8 mouse cellular contexts compared by ENCODE assay signal in the genomic region with DNA sequence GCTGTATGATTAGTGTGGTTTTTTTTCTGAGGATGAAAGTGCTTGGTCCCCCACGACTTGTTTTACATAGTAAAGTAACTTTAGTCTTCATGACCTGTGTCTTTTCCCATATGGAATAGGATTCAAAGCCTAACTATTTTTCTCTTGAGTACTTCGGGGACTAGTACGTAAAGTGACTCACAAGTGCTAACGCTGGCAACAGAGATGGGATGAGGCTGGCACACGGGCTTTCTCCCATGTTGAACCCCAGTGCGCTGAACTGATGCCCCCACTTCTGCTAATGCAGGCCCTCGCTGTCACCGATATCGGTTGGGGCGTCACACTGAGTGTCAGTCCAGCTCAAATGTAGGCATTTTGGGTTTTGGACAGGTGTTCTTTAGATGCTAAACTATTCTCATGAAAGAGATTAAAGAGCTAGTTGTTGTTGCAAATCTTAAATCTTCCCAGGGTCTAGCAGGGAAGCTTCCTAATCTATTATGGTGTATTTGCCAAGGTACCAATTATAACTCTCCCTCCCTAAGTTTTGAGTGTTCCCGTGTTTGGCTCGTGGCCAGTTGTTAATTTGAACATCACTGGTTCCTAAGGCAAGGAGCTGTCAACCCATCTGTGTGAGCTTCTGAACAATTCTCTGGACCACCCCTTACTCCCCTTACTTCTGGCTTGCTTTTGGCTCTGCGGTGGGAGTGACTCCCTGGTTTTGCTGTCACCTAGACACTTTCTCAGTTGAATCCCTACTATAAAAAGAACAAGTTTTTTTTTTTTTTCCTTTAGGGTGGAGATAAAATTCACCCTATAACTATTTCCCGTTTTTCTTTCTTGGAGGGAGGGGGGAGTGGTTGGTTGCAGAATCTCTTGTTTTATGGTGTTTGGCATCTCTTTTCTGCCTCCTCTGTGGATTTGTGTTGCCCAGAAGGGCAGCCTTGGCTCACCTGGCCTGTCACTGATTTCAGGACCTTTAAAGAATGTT. TPM values are rescaled to one million over a fixed set of nuclear protein-coding genes. Genes with fewer than 3 reads are reported as not detected.
DNase-seq lines count a peak whose midpoint lies in the region; ATAC-seq and TF ChIP-seq lines count a peak whose summit lies in the region.

No protein-coding gene starts in this region.

- WGBS in kidney, postnatal 0 days = 57% methylated on average over 14 of the region's 14 CpGs
- 63% methylated on average over 14 of the region's 14 CpGs for WGBS in kidney, adult 2 months
- 75% methylated on average over 14 of the region's 14 CpGs for WGBS in forebrain, embryonic 10.5 days
- 72% methylated on average over 14 of the region's 14 CpGs for WGBS in intestine, embryonic 16.5 days
- 73% methylated on average over 14 of the region's 14 CpGs for WGBS in neural tube, embryonic 12.5 days
- WGBS in thymus, adult 2 months = 68% methylated on average over 14 of the region's 14 CpGs

- peak overlapping the region; percentile 69 for H3K4me3 ChIP-seq in kidney, postnatal 0 days (replicated peaks; ENCODE audit: low read depth, low read length)
- no peak overlapping the region for H3K4me3 ChIP-seq in kidney, adult 2 months (ENCODE audit: insufficient read depth, low read depth, low read length)
- peak overlapping the region; percentile 78 for H3K4me3 ChIP-seq in forebrain, embryonic 10.5 days
- peak overlapping the region; percentile 94; the same call in 1 of the 2 replicates for H3K4me3 ChIP-seq in intestine, embryonic 16.5 days (ENCODE audit: low read length)
- peak overlapping the region; percentile 86; the same call in 1 of the 2 replicates for H3K4me3 ChIP-seq in neural tube, embryonic 12.5 days
- no peak overlapping the region for H3K4me3 ChIP-seq in thymus, adult 2 months (ENCODE audit: control insufficient read depth, insufficient read depth, low read length)

- H3K9me3 ChIP-seq in kidney, postnatal 0 days (replicated peaks; ENCODE audit: low read length) = no peaks in the 10 kb centered on the region
- H3K9me3 ChIP-seq in forebrain, embryonic 10.5 days = no peaks in the 10 kb centered on the region
- H3K9me3 ChIP-seq in intestine, embryonic 16.5 days (ENCODE audit: control insufficient read depth, low read length) = no peaks in the 10 kb centered on the region
- H3K9me3 ChIP-seq in neural tube, embryonic 12.5 days = no peaks in the 10 kb centered on the region

- H3K9ac ChIP-seq in kidney, postnatal 0 days (ENCODE audit: low read depth, low read length) = 0 out of 2 replicates have a peak overlapping the region, but pooled peaks have one; percentile 95
- H3K9ac ChIP-seq in intestine, embryonic 16.5 days (ENCODE audit: low read depth, low read length) = no peak overlapping the region
- H3K9ac ChIP-seq in neural tube, embryonic 12.5 days = no peak overlapping the region

- peaks cover 29% of the 10 kb centered on the region; the same call in 1 of the 2 replicates for H3K4me1 ChIP-seq in kidney, postnatal 0 days (replicated peaks; ENCODE audit: insufficient read depth, low read length)
- peaks cover 34% of the 10 kb centered on the region for H3K4me1 ChIP-seq in kidney, adult 2 months (ENCODE audit: control insufficient read depth, insufficient read depth, low read length)
- H3K4me1 ChIP-seq in forebrain, embryonic 10.5 days = peaks cover 78% of the 10 kb centered on the region
- peaks cover 36% of the 10 kb centered on the region for H3K4me1 ChIP-seq in intestine, embryonic 16.5 days (ENCODE audit: control insufficient read depth, insufficient read depth, low read length)
- peaks cover 40% of the 10 kb centered on the region for H3K4me1 ChIP-seq in neural tube, embryonic 12.5 days
- H3K4me1 ChIP-seq in thymus, adult 2 months (replicated peaks; ENCODE audit: control insufficient read depth, insufficient read depth, low read length) = peaks cover 6% of the 10 kb centered on the region

- no peak overlapping the region for H3K27ac ChIP-seq in kidney, postnatal 0 days
- no peak overlapping the region for H3K27ac ChIP-seq in kidney, adult 2 months (ENCODE audit: insufficient read depth, low read depth, low read length)
- no peak overlapping the region for H3K27ac ChIP-seq in forebrain, embryonic 10.5 days
- no peak overlapping the region for H3K27ac ChIP-seq in intestine, embryonic 16.5 days (ENCODE audit: low read length)
- H3K27ac ChIP-seq in neural tube, embryonic 12.5 days = no peak overlapping the region
- H3K27ac ChIP-seq in thymus, adult 2 months (ENCODE audit: control insufficient read depth, insufficient read depth, low read length) = no peak overlapping the region

- no peak for DNase-seq in kidney, postnatal 0 days (ENCODE audit: low spot score)
- DNase-seq in kidney, adult 2 months = no peak
- no peak for DNase-seq in forebrain, embryonic 10.5 days (ENCODE audit: extremely low spot score, low spot score)
- DNase-seq in thymus, adult 2 months = no peak
- no peak for DNase-seq in adrenal gland, postnatal 4 days (ENCODE audit: low spot score in 2 of 2)
- no peak for DNase-seq in thymus, adult 18-20 months

- H3K4me2 ChIP-seq in kidney, postnatal 0 days (ENCODE audit: low read length) = peak overlapping the region; percentile 80
- peak overlapping the region; percentile 78 for H3K4me2 ChIP-seq in intestine, embryonic 16.5 days (ENCODE audit: low read depth, low read length)
- peak overlapping the region; percentile 81 for H3K4me2 ChIP-seq in neural tube, embryonic 12.5 days (replicated peaks)

- no peak for TF ChIP-seq CTCF in kidney, postnatal 0 days (IDR thresholded peaks at IDR 0.05; ENCODE audit: low read depth)
- TF ChIP-seq CTCF in kidney, adult 2 months (conservative IDR thresholded peaks at IDR 0.05; ENCODE audit: insufficient read depth, insufficient read length, low read depth, low read length) = no peak
- no peak for TF ChIP-seq CTCF in thymus, adult 2 months (IDR thresholded peaks at IDR 0.05; ENCODE audit: borderline replicate concordance, control insufficient read depth, extremely low read depth, insufficient read depth, low read length, poor library complexity)

- no peaks in the 10 kb centered on the region for H3K36me3 ChIP-seq in kidney, postnatal 0 days (ENCODE audit: insufficient read depth, low read length)
- H3K36me3 ChIP-seq in kidney, adult 2 months (ENCODE audit: control insufficient read depth, insufficient read depth, low read length) = no peaks in the 10 kb centered on the region
- no peaks in the 10 kb centered on the region for H3K36me3 ChIP-seq in forebrain, embryonic 10.5 days (replicated peaks)
- H3K36me3 ChIP-seq in intestine, embryonic 16.5 days (ENCODE audit: control insufficient read depth, insufficient read depth, low read length) = no peaks in the 10 kb centered on the region
- no peaks in the 10 kb centered on the region for H3K36me3 ChIP-seq in neural tube, embryonic 12.5 days
- no peaks in the 10 kb centered on the region for H3K36me3 ChIP-seq in thymus, adult 2 months (ENCODE audit: control insufficient read depth, insufficient read depth, low read length)

- ATAC-seq in kidney, postnatal 0 days (replicated peaks; ENCODE audit: low FRiP score, low read depth) = no peak
- ATAC-seq in intestine, embryonic 16.5 days = no peak
- ATAC-seq in neural tube, embryonic 12.5 days (ENCODE audit: low FRiP score, low read depth) = no peak

- no peaks in the 10 kb centered on the region for H3K27me3 ChIP-seq in kidney, postnatal 0 days (ENCODE audit: insufficient read depth, low read length)
- H3K27me3 ChIP-seq in kidney, adult 2 months (replicated peaks; ENCODE audit: control insufficient read depth, insufficient read depth, low read length) = no peaks in the 10 kb centered on the region
- H3K27me3 ChIP-seq in forebrain, embryonic 10.5 days (ENCODE audit: poor library complexity, severe bottlenecking) = 0 out of 2 replicates have a peak, but pooled peaks cover 7% of the 10 kb centered on the region
- no peaks in the 10 kb centered on the region for H3K27me3 ChIP-seq in intestine, embryonic 16.5 days (replicated peaks; ENCODE audit: control insufficient read depth, insufficient read depth, low read length)
- no peaks in the 10 kb centered on the region for H3K27me3 ChIP-seq in neural tube, embryonic 12.5 days (replicated peaks)
- no peaks in the 10 kb centered on the region for H3K27me3 ChIP-seq in thymus, adult 2 months (ENCODE audit: control insufficient read depth, insufficient read depth, low read length)

- TF ChIP-seq POLR2A in kidney, adult 2 months (IDR thresholded peaks at IDR 0.05; ENCODE audit: low read depth, low read length) = no peak
- TF ChIP-seq POLR2A in thymus, adult 2 months (IDR thresholded peaks at IDR 0.05; ENCODE audit: control insufficient read depth, extremely low read depth, insufficient read depth, low read length, poor library complexity) = no peak

RNA-seq across cellular contexts. Expression of a gene that starts 2.2 kb away (rescaled TPM):
- polyA plus RNA-seq in kidney, postnatal 0 days (2015; fragmentation: Nextera tagmentation; extraction: Ambion mirVana) = 25.2 and 26.0 TPM in 2 replicates
- polyA plus RNA-seq in kidney, adult 2 months (2012; rRNA removed) = 16.3 and 20.0 TPM in 2 replicates
- 19.1 and 21.2 TPM in 2 replicates for polyA plus RNA-seq in forebrain, embryonic 10.5 days (2016; fragmentation: Nextera tagmentation; extraction: Ambion mirVana)
- polyA plus RNA-seq in intestine, embryonic 16.5 days (2015; fragmentation: Nextera tagmentation; extraction: Ambion mirVana) = 9.1 and 10.9 TPM in 2 replicates
- polyA plus RNA-seq in neural tube, embryonic 12.5 days (2016; fragmentation: Nextera tagmentation; extraction: Ambion mirVana) = 16.8 and 17.1 TPM in 2 replicates
- polyA plus RNA-seq in thymus, adult 2 months (2012; rRNA removed) = 24.9 and 31.5 TPM in 2 replicates
- total RNA-seq in adrenal gland, postnatal 4 days (2021) = 10 to 100 TPM; 73.9 to 80.1 TPM

Comparison
In these comparisons a context has a peak if more than half of its experiments do, and no peak if none do; other contexts are left out.
1. H3K4me3 ChIP-seq: peak in kidney, postnatal 0 days (single experiment), forebrain, embryonic 10.5 days (single experiment), intestine, embryonic 16.5 days (single experiment) and neural tube, embryonic 12.5 days (single experiment); none in kidney, adult 2 months (single experiment) and thymus, adult 2 months (single experiment).
2. Peak in every context shown above with its lines, with median percentiles within 50 percentile points of each other: H3K4me2 ChIP-seq.